Mouse (Mus musculus) forebrain, embryonic 16.5 days (tissue): ENCODE results near the gene Fos. TPM values are rescaled to one million over a fixed set of nuclear protein-coding genes. Genes with fewer than 3 reads are reported as not detected.
A peak's percentile ranks its signal among the peaks of the same experiment; 100 is the strongest.

Experiments used
- ATAC-seq: fragments of 200-750 bp; cut with Nextera tagmentation; 2 replicates; pipeline ENCODE4 v1.8.0; 2017; ENCODE audit warnings: mild to moderate bottlenecking, moderate library complexity
- H3K27ac ChIP-seq: fragments of 300-500 bp; sonication (generic); 2 replicates; pipeline ENCODE4 v1.5.1; 2014; ENCODE audit warnings: low read length, control low read depth
- H3K27me3 ChIP-seq: fragments of 300-500 bp; sonication (generic); replicated peaks from 2 replicates; pipeline ENCODE4 v1.6.1; 2014; ENCODE audit warnings: low read length; ENCODE audit not compliant: control insufficient read depth, insufficient read depth
- H3K36me3 ChIP-seq: fragments of 300-500 bp; sonication (generic); 2 replicates; pipeline ENCODE4 v1.6.1; 2014; ENCODE audit not compliant: control insufficient read depth, insufficient read depth
- H3K4me1 ChIP-seq: fragments of 300-500 bp; sonication (generic); replicated peaks from 2 replicates; pipeline ENCODE4 v1.6.1; 2014; ENCODE audit warnings: low read length; ENCODE audit not compliant: control insufficient read depth, insufficient read depth
- H3K4me2 ChIP-seq: fragments of 300-500 bp; sonication (generic); 2 replicates; pipeline ENCODE4 v1.6.1; 2014; ENCODE audit warnings: mild to moderate bottlenecking, low read length, control low read depth
- H3K4me3 ChIP-seq: fragments of 300-500 bp; sonication (generic); replicated peaks from 2 replicates; pipeline ENCODE4 v1.5.1; 2014; ENCODE audit warnings: mild to moderate bottlenecking, low read length, control low read depth
- H3K9ac ChIP-seq: fragments of 300-500 bp; sonication (generic); replicated peaks from 2 replicates; pipeline ENCODE4 v1.6.1; 2014; ENCODE audit warnings: low read depth, low read length, control low read depth
- H3K9me3 ChIP-seq: fragments of 300-500 bp; sonication (generic); 2 replicates; pipeline ENCODE4 v1.6.1; 2016; ENCODE audit warnings: low read length; ENCODE audit not compliant: control insufficient read depth
- WGBS: fragments of 180-500 bp; shearing (Covaris S2); extraction: QIAGEN DNeasy Blood & Tissue Kit; methylation state at CpG from one replicate; pipeline ENCODE4 v1.1.7; 2014; 5-methylcytosine and 5-hydroxymethylcytosine counted together
- polyA plus RNA-seq: library from polyadenylated mRNA; unstranded; fragments of >200 nt; fragmentation: Nextera tagmentation; extraction: Ambion mirVana; gene quantifications from 2 replicates; pipeline ENCODE4 v1.2.1, GENCODE M21; 2015

The Fos gene
- polyA plus RNA-seq, 1 experiment from 2014 or later, result 1.9 TPM

GRCm38 (mm10) chr12:85437172-85437876 is 36.4 kb upstream of the Fos start:
- Histone ChIP-seq H3K9me3 (no peaks in the 10 kb centered on the region), H3K27ac (peak overlapping the region; percentile 68), H3K36me3 (no peaks in the 10 kb centered on the region), H3K9ac (no peak overlapping the region), H3K27me3 (no peaks in the 10 kb centered on the region), H3K4me1 (peaks cover 27% of the 10 kb centered on the region), H3K4me2 (peak overlapping the region; percentile 13; the same call in 1 of the 2 replicates), H3K4me3 (no peak overlapping the region)
- peak; percentile 54 for ATAC-seq
- 12% methylated on average over 17 of the region's 17 CpGs for WGBS

- 96% methylated on average over 1 of the region's 1 CpGs for WGBS
These were observed 30.2 kb upstream of the Fos start for GRCm38 (mm10) chr12:85443456-85443855.

GRCm38 (mm10) chr12:85444646-85445045 is 29.0 kb upstream of the Fos start:
- H3K4me2 ChIP-seq, result no peak overlapping the region
- no peaks in the 10 kb centered on the region for H3K27me3 ChIP-seq
- no peaks in the 10 kb centered on the region for H3K36me3 ChIP-seq
- no peak overlapping the region for H3K9ac ChIP-seq
- no peak overlapping the region for H3K27ac ChIP-seq
- WGBS, result 60% methylated on average over 6 of the region's 6 CpGs
- H3K4me3 ChIP-seq, result no peak overlapping the region
- ATAC-seq, result no peak
- H3K9me3 ChIP-seq, result no peaks in the 10 kb centered on the region
- no peaks in the 10 kb centered on the region for H3K4me1 ChIP-seq

More at GRCm38 (mm10) chr12:85443456-85443855, 30.2 kb upstream of the Fos start:
- H3K4me1 ChIP-seq, result no peaks in the 10 kb centered on the region
- H3K4me2 ChIP-seq, result no peak overlapping the region
- no peak for ATAC-seq
- H3K9ac ChIP-seq, result no peak overlapping the region
- no peaks in the 10 kb centered on the region for H3K9me3 ChIP-seq
- no peak overlapping the region for H3K27ac ChIP-seq
- H3K4me3 ChIP-seq, result no peak overlapping the region
- H3K27me3 ChIP-seq, result no peaks in the 10 kb centered on the region
- no peaks in the 10 kb centered on the region for H3K36me3 ChIP-seq

- Histone ChIP-seq H3K4me1 (no peaks in the 10 kb centered on the region), H3K4me3 (no peak overlapping the region), H3K27me3 (no peaks in the 10 kb centered on the region), H3K9ac (no peak overlapping the region), H3K36me3 (no peaks in the 10 kb centered on the region), H3K4me2 (no peak overlapping the region), H3K9me3 (no peaks in the 10 kb centered on the region), H3K27ac (no peak overlapping the region)
- ATAC-seq, result no peak
- 90% methylated on average over 6 of the region's 6 CpGs for WGBS
These were observed 26.7 kb upstream of the Fos start for GRCm38 (mm10) chr12:85447009-85447408.

- no peaks in the 10 kb centered on the region for H3K36me3 ChIP-seq
- no peak overlapping the region for H3K9ac ChIP-seq
- no peak overlapping the region for H3K4me2 ChIP-seq
- no peak overlapping the region for H3K27ac ChIP-seq
- WGBS, result 79% methylated on average over 4 of the region's 4 CpGs
- H3K27me3 ChIP-seq, result no peaks in the 10 kb centered on the region
- no peaks in the 10 kb centered on the region for H3K4me1 ChIP-seq
- no peak overlapping the region for H3K4me3 ChIP-seq
- no peak for ATAC-seq
- H3K9me3 ChIP-seq, result no peaks in the 10 kb centered on the region
These were observed 26.2 kb upstream of the Fos start for GRCm38 (mm10) chr12:85447490-85447889.

- Histone ChIP-seq H3K27me3 (no peaks in the 10 kb centered on the region), H3K27ac (no peak overlapping the region), H3K4me1 (peaks cover 2% of the 10 kb centered on the region), H3K36me3 (no peaks in the 10 kb centered on the region), H3K9ac (no peak overlapping the region), H3K9me3 (no peaks in the 10 kb centered on the region), H3K4me2 (no peak overlapping the region), H3K4me3 (no peak overlapping the region)
- 100% methylated on average over 1 of the region's 1 CpGs for WGBS
- no peak for ATAC-seq
These were observed 24.2 kb upstream of the Fos start for GRCm38 (mm10) chr12:85449478-85449877.

- no peaks in the 10 kb centered on the region for H3K9me3 ChIP-seq
- no peak for ATAC-seq
- H3K4me1 ChIP-seq, result peaks cover 16% of the 10 kb centered on the region
- H3K36me3 ChIP-seq, result no peaks in the 10 kb centered on the region
- no peaks in the 10 kb centered on the region for H3K27me3 ChIP-seq
- no peak overlapping the region for H3K4me2 ChIP-seq
- H3K9ac ChIP-seq, result no peak overlapping the region
- WGBS, result 49% methylated on average over 22 of the region's 22 CpGs
- H3K27ac ChIP-seq, result no peak overlapping the region
- no peak overlapping the region for H3K4me3 ChIP-seq
These were observed 21.8 kb upstream of the Fos start for GRCm38 (mm10) chr12:85451693-85452491.

- Histone ChIP-seq H3K4me1 (peaks cover 16% of the 10 kb centered on the region), H3K4me3 (peak overlapping the region; percentile 54), H3K36me3 (no peaks in the 10 kb centered on the region), H3K27ac (peak overlapping the region; percentile 97), H3K27me3 (no peaks in the 10 kb centered on the region), H3K9ac (peak overlapping the region; percentile 66), H3K4me2 (peak overlapping the region; percentile 85), H3K9me3 (no peaks in the 10 kb centered on the region)
- under 1% methylated on average over 44 of the region's 44 CpGs for WGBS
- ATAC-seq, result peak; percentile 99
These were observed 18.3 kb upstream of the Fos start for GRCm38 (mm10) chr12:85455065-85456058.
